Mouse (Mus musculus) macrophage (primary cell): ENCODE results near the gene Rbks. TPM values are rescaled to one million over a fixed set of nuclear protein-coding genes. Genes with fewer than 3 reads are reported as not detected.
"Not testable (repeated sequence)": the region's sequence is repeated elsewhere in the genome, so short reads cannot be mapped to it uniquely, and the experiment has no call there.

Source experiments
- H3K27ac ChIP-seq: fragments of 350-480 bp; formaldehyde crosslinking; 2 replicates; pipeline ENCODE4 v1.9.0; 2021
- H3K36me3 ChIP-seq: fragments of 350-480 bp; formaldehyde crosslinking; 2 replicates; pipeline ENCODE4 v1.9.0; 2021; ENCODE audit errors: inconsistent target
- H3K4me3 ChIP-seq: fragments of 350-480 bp; formaldehyde crosslinking; 2 replicates; pipeline ENCODE4 v1.9.0; 2021; ENCODE audit errors: inconsistent target
- H3K79me2 ChIP-seq: fragments of 350-480 bp; formaldehyde crosslinking; 2 replicates; pipeline ENCODE4 v1.9.0; 2021; ENCODE audit errors: inconsistent target
- WGBS: methylation state at CpG from one replicate; pipeline ENCODE4 v1.1.7; 2026; ENCODE audit warnings: inconsistent platforms; ENCODE audit not compliant: missing documents; 5-methylcytosine and 5-hydroxymethylcytosine counted together
- polyA plus RNA-seq: library from polyadenylated mRNA; stranded (reverse); fragments of 250-400 nt; gene quantifications from 3 replicates; pipeline ENCODE4 v1.2.4, GENCODE M21; 2018; ENCODE audit warnings: inconsistent platforms

Gene Rbks
- polyA plus RNA-seq, 1 experiment from 2014 or later = 13.3 TPM

GRCm38 (mm10) chr5:31597430-31597944 is 99.9 kb downstream of the Rbks start:
- WGBS = 93% methylated on average over 6 of the region's 6 CpGs
- Histone ChIP-seq H3K79me2 (no peaks in the 10 kb centered on the region), H3K4me3 (no peak overlapping the region), H3K27ac (no peak overlapping the region), H3K36me3 (no peaks in the 10 kb centered on the region)

- Histone ChIP-seq H3K4me3 (peak within 1 kb of the TSS; percentile 16; the same call in 1 of the 2 replicates), H3K27ac (0 out of 2 replicates have a peak within 1 kb of the TSS, but pooled peaks have one; percentile 9), H3K36me3 (no peaks in the 10 kb centered on the region), H3K79me2 (no peaks in the 10 kb centered on the region)
- WGBS = 23% methylated on average over 26 of the region's 26 CpGs
Observed at GRCm38 (mm10) chr5:31596481-31597429, 100.7 kb downstream of the Rbks start, which contains the start of gene Mrpl33. Gene Mrpl33, plus strand, starts transcription at chr5:31596935.

GRCm38 (mm10) chr5:31595868-31596267 is 101.6 kb downstream of the Rbks start:
- whole genome bisulfite sequencing = 95% methylated on average over 4 of the region's 4 CpGs
- H3K4me3 ChIP-seq = no peak overlapping the region

GRCm38 (mm10) chr5:31591122-31591521 is 106.3 kb downstream of the Rbks start:
- no peak overlapping the region for H3K27ac ChIP-seq
- no peaks in the 10 kb centered on the region for H3K79me2 ChIP-seq
- H3K4me3 ChIP-seq = no peak overlapping the region
- no peaks in the 10 kb centered on the region for H3K36me3 ChIP-seq
- WGBS = 93% methylated on average over 7 of the region's 7 CpGs

More at GRCm38 (mm10) chr5:31595868-31596267, 101.6 kb downstream of the Rbks start:
- Histone ChIP-seq H3K36me3 (no peaks in the 10 kb centered on the region), H3K79me2 (no peaks in the 10 kb centered on the region), H3K27ac (0 out of 2 replicates have a peak overlapping the region, but pooled peaks have one; percentile 9)

GRCm38 (mm10) chr5:31589711-31590319 is 107.6 kb downstream of the Rbks start:
- H3K79me2 ChIP-seq = no peaks in the 10 kb centered on the region
- H3K4me3 ChIP-seq = no peak overlapping the region
- no peak overlapping the region for H3K27ac ChIP-seq
- 94% methylated on average over 14 of the region's 14 CpGs for WGBS
- no peaks in the 10 kb centered on the region for H3K36me3 ChIP-seq

- not testable (repeated sequence) for H3K27ac ChIP-seq, H3K36me3 ChIP-seq
- WGBS = 84% methylated on average over 6 of the region's 8 CpGs
Observed at GRCm38 (mm10) chr5:31588672-31589071, 108.8 kb downstream of the Rbks start.

GRCm38 (mm10) chr5:31588016-31588415 is 109.4 kb downstream of the Rbks start:
- no peak overlapping the region for H3K27ac ChIP-seq
- 95% methylated on average over 2 of the region's 2 CpGs for WGBS
- H3K36me3 ChIP-seq = no peaks in the 10 kb centered on the region
- H3K4me3 ChIP-seq = no peak overlapping the region
- no peaks in the 10 kb centered on the region for H3K79me2 ChIP-seq

More at GRCm38 (mm10) chr5:31588672-31589071, 108.8 kb downstream of the Rbks start:
- H3K4me3 ChIP-seq, H3K79me2 ChIP-seq: not testable (repeated sequence)

- Histone ChIP-seq H3K27ac (no peak overlapping the region), H3K36me3 (no peaks in the 10 kb centered on the region), H3K79me2 (no peaks in the 10 kb centered on the region), H3K4me3 (no peak overlapping the region)
- WGBS = 98% methylated on average over 4 of the region's 4 CpGs
Observed at GRCm38 (mm10) chr5:31585526-31585925, 111.9 kb downstream of the Rbks start.

- Histone ChIP-seq H3K4me3 (no peak overlapping the region), H3K79me2 (no peaks in the 10 kb centered on the region), H3K27ac (no peak overlapping the region), H3K36me3 (no peaks in the 10 kb centered on the region)
- WGBS = 100% methylated on average over 2 of the region's 2 CpGs
Observed at GRCm38 (mm10) chr5:31583261-31583660, 114.2 kb downstream of the Rbks start.

- WGBS = 57% methylated on average over 3 of the region's 3 CpGs
- Histone ChIP-seq H3K27ac (no peak overlapping the region), H3K36me3 (no peaks in the 10 kb centered on the region), H3K4me3 (no peak overlapping the region), H3K79me2 (no peaks in the 10 kb centered on the region)
Observed at GRCm38 (mm10) chr5:31581932-31582331, 115.5 kb downstream of the Rbks start.

- H3K79me2 ChIP-seq = no peaks in the 10 kb centered on the region
- 72% methylated on average over 6 of the region's 6 CpGs for whole genome bisulfite sequencing
- no peak overlapping the region for H3K4me3 ChIP-seq
- no peak overlapping the region for H3K27ac ChIP-seq
- H3K36me3 ChIP-seq = no peaks in the 10 kb centered on the region
Observed at GRCm38 (mm10) chr5:31581263-31581662, 116.2 kb downstream of the Rbks start.

GRCm38 (mm10) chr5:31576539-31576975 is 120.9 kb downstream of the Rbks start:
- Histone ChIP-seq H3K79me2 (no peaks in the 10 kb centered on the region), H3K27ac (peak overlapping the region; percentile 73), H3K36me3 (no peaks in the 10 kb centered on the region), H3K4me3 (no peak overlapping the region)
- 23% methylated on average over 7 of the region's 7 CpGs for WGBS
